Comparison of ENCODE assay signal across 9 mouse cellular contexts in the genomic region with DNA sequence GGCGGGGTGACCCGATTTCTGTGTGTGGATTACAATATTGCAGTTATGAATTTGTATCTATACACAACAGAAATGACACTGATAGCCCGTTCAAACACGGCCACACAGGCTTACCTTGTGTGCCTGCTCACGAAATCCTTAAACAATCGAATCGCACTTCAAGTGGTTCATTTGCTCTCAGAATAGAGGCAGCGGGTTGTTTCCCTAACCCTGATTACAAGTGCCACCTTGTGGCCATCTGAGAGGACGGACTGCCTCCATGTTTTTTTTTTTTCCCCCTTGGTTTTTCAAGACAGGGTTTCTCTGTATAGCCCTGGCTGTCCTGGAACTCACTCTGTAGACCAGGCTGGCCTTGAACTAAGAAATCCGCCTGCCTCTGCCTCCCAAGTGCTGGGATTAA.
DNase-seq lines count a peak whose midpoint lies in the region; ATAC-seq and TF ChIP-seq lines count a peak whose summit lies in the region.
"Had no signal": no experiment of that assay in that cellular context is flagged by ENCODE, and none has a peak within 500 bp of the region (broad histone marks: within the 10 kb centered on the region; RNA-seq: fewer than 3 reads in every experiment).

No protein-coding gene starts in this region.

- TF ChIP-seq POLR2A in cerebellum, adult 2 months (IDR thresholded peaks at IDR 0.05; ENCODE audit: borderline replicate concordance, insufficient read depth, low read length), result no peak

- no peak overlapping the region for H3K9ac ChIP-seq in forebrain, embryonic 14.5 days (ENCODE audit: low read length)

- no peaks in the 10 kb centered on the region for H3K27me3 ChIP-seq in cerebellum, adult 2 months (ENCODE audit: control insufficient read depth, insufficient read depth, low read length)
- H3K27me3 ChIP-seq in forebrain, embryonic 14.5 days (replicated peaks; ENCODE audit: control insufficient read depth, insufficient read depth, low read length), result no peaks in the 10 kb centered on the region

- peak; percentile 57; the same call in 1 of the 2 replicates for TF ChIP-seq CTCF in cerebellum, adult 2 months (IDR thresholded peaks at IDR 0.05; ENCODE audit: borderline replicate concordance, insufficient read depth, low read depth, low read length)

- H3K4me3 ChIP-seq in cerebellum, adult 2 months (replicated peaks; ENCODE audit: insufficient read depth, low read depth, low read length), result no peak overlapping the region
- no peak overlapping the region for H3K4me3 ChIP-seq in forebrain, embryonic 14.5 days (ENCODE audit: low read depth, low read length)
- H3K4me3 ChIP-seq: myocyte had no signal

- peak; percentile 58; the same call in 1 of the 2 replicates for ATAC-seq in forebrain, embryonic 14.5 days

- WGBS in cerebellum, adult 2 months, result 38% methylated on average over 10 of the region's 10 CpGs
- 32% methylated on average over 10 of the region's 10 CpGs for WGBS in forebrain, embryonic 14.5 days

- 0 out of 2 replicates have a peak, but pooled peaks cover 8% of the 10 kb centered on the region for H3K36me3 ChIP-seq in forebrain, embryonic 14.5 days (ENCODE audit: control insufficient read depth, insufficient read depth, low read length)

- no peak overlapping the region for H3K27ac ChIP-seq in cerebellum, adult 2 months (ENCODE audit: insufficient read depth, low read length)
- no peak overlapping the region for H3K27ac ChIP-seq in forebrain, embryonic 14.5 days (ENCODE audit: low read depth, low read length)

- H3K9me3 ChIP-seq in forebrain, embryonic 14.5 days (replicated peaks; ENCODE audit: control insufficient read depth, low read length), result no peaks in the 10 kb centered on the region

- no peak overlapping the region for H3K4me2 ChIP-seq in forebrain, embryonic 14.5 days (ENCODE audit: low read length)

- H3K4me1 ChIP-seq in cerebellum, adult 2 months (ENCODE audit: control insufficient read depth, insufficient read depth, low read length), result peaks cover 18% of the 10 kb centered on the region
- H3K4me1 ChIP-seq in forebrain, embryonic 14.5 days (ENCODE audit: control insufficient read depth, insufficient read depth, low read length), result no peaks in the 10 kb centered on the region

- peak; percentile 60 to 67 for DNase-seq in cerebellum, adult 2 months
- DNase-seq in cerebellum, adult 11 months, result no peak
- peak; percentile 13 to 23 for DNase-seq in spleen, postnatal 36 days (ENCODE audit: low spot score in 2 of 2)
- DNase-seq in spleen, adult 18-20 months, result no peak
- DNase-seq in forebrain, embryonic 14.5 days (ENCODE audit: low spot score), result peak; percentile 85
- DNase-seq in kidney, adult 9 months, result peak; percentile 62
- peak; percentile 79 for DNase-seq in lung, postnatal 10 days
- DNase-seq in thymus, postnatal 4 days, result peak; percentile 60

Comparison
In these comparisons a context has a peak if more than half of its experiments do, and no peak if none do; other contexts are left out.
1. DNase-seq: peak in cerebellum, adult 2 months (2 of 2), spleen, postnatal 36 days (2 of 2), forebrain, embryonic 14.5 days (single experiment), kidney, adult 9 months (single experiment), lung, postnatal 10 days (single experiment) and thymus, postnatal 4 days (single experiment); none in cerebellum, adult 11 months (single experiment) and spleen, adult 18-20 months (0 of 2).